Mouse (Mus musculus) forebrain, postnatal 0 days (tissue): ENCODE data around the gene Rgs8. TPM values are rescaled to one million over a fixed set of nuclear protein-coding genes. Genes with fewer than 3 reads are reported as not detected.

ENCODE experiments used
- ATAC-seq: fragments of 200-750 bp; cut with Nextera tagmentation; 2 replicates; pipeline ENCODE4 v1.8.0; 2017; ENCODE audit warnings: mild to moderate bottlenecking, moderate library complexity
- DNase-seq: peaks from one replicate; pipeline ENCODE4 v3.0.0-alpha.2; 2015
- H3K27ac ChIP-seq: fragments of 300-500 bp; sonication (generic); 2 replicates; pipeline ENCODE4 v1.5.1; 2014; ENCODE audit warnings: low read depth, mild to moderate bottlenecking, antibody characterized with exemption, low read length, moderate library complexity, mixed read lengths
- H3K27me3 ChIP-seq: fragments of 300-500 bp; sonication (generic); 2 replicates; pipeline ENCODE4 v1.6.1; 2014; ENCODE audit warnings: mild to moderate bottlenecking, low read length, mixed read lengths; ENCODE audit not compliant: insufficient read depth
- H3K36me3 ChIP-seq: fragments of 300-500 bp; sonication (generic); 2 replicates; pipeline ENCODE4 v1.6.1; 2014; ENCODE audit warnings: mild to moderate bottlenecking, moderate library complexity; ENCODE audit not compliant: insufficient read depth
- H3K4me1 ChIP-seq: fragments of 300-500 bp; sonication (generic); 2 replicates; pipeline ENCODE4 v1.6.1; 2014; ENCODE audit warnings: antibody characterized with exemption; ENCODE audit not compliant: insufficient read depth
- H3K4me2 ChIP-seq: fragments of 300-500 bp; sonication (generic); 2 replicates; pipeline ENCODE4 v1.6.1; 2014; ENCODE audit warnings: low read depth, mild to moderate bottlenecking, moderate library complexity
- H3K4me3 ChIP-seq: fragments of 300-500 bp; sonication (generic); 2 replicates; pipeline ENCODE4 v1.5.1; 2014; ENCODE audit warnings: low read depth, low read length, mixed read lengths
- H3K9ac ChIP-seq: fragments of 300-500 bp; sonication (generic); 2 replicates; pipeline ENCODE4 v1.6.1; 2014; ENCODE audit warnings: mild to moderate bottlenecking
- H3K9me3 ChIP-seq: fragments of 300-500 bp; sonication (generic); 2 replicates; pipeline ENCODE4 v1.6.1; 2016; ENCODE audit warnings: low read length
- CTCF ChIP-seq: sonication (generic); IDR thresholded peaks from 2 replicates; pipeline ENCODE4 v1.5.1; 2016; ENCODE audit warnings: antibody characterized with exemption, control low read depth, low read depth
- WGBS: fragments of 180-500 bp; shearing (Covaris S2); extraction: QIAGEN DNeasy Blood & Tissue Kit; methylation state at CpG from one replicate; pipeline ENCODE4 v1.1.7; 2014; 5-methylcytosine and 5-hydroxymethylcytosine counted together
- polyA plus RNA-seq: library from polyadenylated mRNA; unstranded; fragments of >200 nt; fragmentation: Nextera tagmentation; extraction: Ambion mirVana; gene quantifications from 2 replicates; pipeline ENCODE4 v1.2.1, GENCODE M21; 2015
- total RNA-seq: library from RNA; depleted of rRNA; stranded (reverse); fragments of >200 nt; gene quantifications from 2 replicates; pipeline ENCODE4 v1.2.3, GENCODE M21; 2014

Gene Rgs8
- total and polyA plus RNA-seq, 2 experiments from 2014 or later = 16.6 to 22.7 TPM

- ATAC-seq = no peak
- no peaks in the 10 kb centered on the region for H3K36me3 ChIP-seq
- no peaks in the 10 kb centered on the region for H3K9me3 ChIP-seq
- no peak overlapping the region for H3K27ac ChIP-seq
- TF ChIP-seq CTCF = no peak
- peaks cover 16% of the 10 kb centered on the region for H3K4me1 ChIP-seq
- WGBS = 37% methylated on average over 18 of the region's 18 CpGs
- peak overlapping the region; percentile 89 for H3K4me2 ChIP-seq
- no peak for DNase-seq
- H3K9ac ChIP-seq = no peak overlapping the region
- H3K4me3 ChIP-seq = peak overlapping the region; percentile 52
- no peaks in the 10 kb centered on the region for H3K27me3 ChIP-seq
These were observed 88.9 kb downstream of the Rgs8 start for GRCm38 (mm10) chr1:153741551-153742316.

GRCm38 (mm10) chr1:153742374-153743155 is 89.7 kb downstream of the Rgs8 start:
- H3K9me3 ChIP-seq = no peaks in the 10 kb centered on the region
- H3K4me3 ChIP-seq = no peak overlapping the region; the same call in 1 of the 2 replicates
- ATAC-seq (no peak), DNase-seq (peak; percentile 87)
- 49% methylated on average over 11 of the region's 11 CpGs for WGBS
- H3K9ac ChIP-seq = no peak overlapping the region
- peaks cover 15% of the 10 kb centered on the region for H3K4me1 ChIP-seq
- H3K27ac ChIP-seq = no peak overlapping the region
- H3K36me3 ChIP-seq = no peaks in the 10 kb centered on the region
- peak overlapping the region; percentile 89 for H3K4me2 ChIP-seq
- TF ChIP-seq CTCF = peak; percentile 94
- H3K27me3 ChIP-seq = no peaks in the 10 kb centered on the region

- no peak overlapping the region for H3K4me3 ChIP-seq
- H3K9me3 ChIP-seq = no peaks in the 10 kb centered on the region
- ATAC-seq = no peak
- peak; percentile 32 for DNase-seq
- no peak for TF ChIP-seq CTCF
- peaks cover 10% of the 10 kb centered on the region for H3K4me1 ChIP-seq
- no peaks in the 10 kb centered on the region for H3K27me3 ChIP-seq
- H3K4me2 ChIP-seq = 0 out of 2 replicates have a peak overlapping the region, but pooled peaks have one; percentile 8
- WGBS = 71% methylated on average over 14 of the region's 14 CpGs
- H3K36me3 ChIP-seq = no peaks in the 10 kb centered on the region
- H3K9ac ChIP-seq = 0 out of 2 replicates have a peak overlapping the region, but pooled peaks have one; percentile 15
- H3K27ac ChIP-seq = no peak overlapping the region
These were observed 93.4 kb downstream of the Rgs8 start for GRCm38 (mm10) chr1:153746119-153746670.

GRCm38 (mm10) chr1:153746728-153747127 is 93.9 kb downstream of the Rgs8 start:
- no peaks in the 10 kb centered on the region for H3K9me3 ChIP-seq
- 0 out of 2 replicates have a peak overlapping the region, but pooled peaks have one; percentile 15 for H3K9ac ChIP-seq
- TF ChIP-seq CTCF = peak; percentile 92
- H3K27ac ChIP-seq = no peak overlapping the region
- peak; percentile 11; the same call in 1 of the 2 replicates for ATAC-seq
- WGBS = 3% methylated on average over 12 of the region's 12 CpGs
- peak; percentile 89 for DNase-seq
- no peaks in the 10 kb centered on the region for H3K36me3 ChIP-seq
- H3K27me3 ChIP-seq = no peaks in the 10 kb centered on the region
- 0 out of 2 replicates have a peak overlapping the region, but pooled peaks have one; percentile 8 for H3K4me2 ChIP-seq
- peaks cover 11% of the 10 kb centered on the region for H3K4me1 ChIP-seq
- H3K4me3 ChIP-seq = no peak overlapping the region

- Histone ChIP-seq H3K4me2 (peak overlapping the region; percentile 65; the same call in 1 of the 2 replicates), H3K27me3 (no peaks in the 10 kb centered on the region), H3K9ac (no peak overlapping the region), H3K36me3 (no peaks in the 10 kb centered on the region), H3K27ac (peak overlapping the region; percentile 88; the same call in 1 of the 2 replicates), H3K4me3 (no peak overlapping the region), H3K4me1 (peaks cover 15% of the 10 kb centered on the region), H3K9me3 (no peaks in the 10 kb centered on the region)
- ATAC-seq (peak; percentile 17; the same call in 1 of the 2 replicates), DNase-seq (peak; percentile 61)
- TF ChIP-seq CTCF = no peak
- 51% methylated on average over 12 of the region's 12 CpGs for whole genome bisulfite sequencing
These were observed 95.2 kb downstream of the Rgs8 start for GRCm38 (mm10) chr1:153747861-153748530.

DNA sequence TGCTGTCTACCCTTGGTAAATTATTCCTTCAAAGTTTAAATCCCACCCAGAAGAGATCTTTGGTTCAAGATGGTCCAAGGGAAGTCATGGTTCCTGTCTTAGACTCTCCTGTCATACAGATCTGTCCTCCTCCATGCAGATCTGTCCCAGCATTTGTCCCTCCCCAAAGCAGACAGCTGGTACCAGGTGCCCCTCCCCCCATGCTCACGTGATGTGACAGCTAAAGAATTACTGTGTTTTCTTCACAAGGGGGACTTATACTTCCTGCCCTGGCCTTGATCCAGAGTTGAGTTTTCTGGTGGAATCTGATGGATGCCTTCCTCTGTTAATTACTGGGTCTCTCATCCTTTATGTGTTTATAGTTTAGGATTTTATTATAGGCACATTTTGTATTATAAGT is 95.7 kb downstream of the Rgs8 start:
- Histone ChIP-seq H3K9me3 (no peaks in the 10 kb centered on the region), H3K27me3 (no peaks in the 10 kb centered on the region), H3K4me2 (peak overlapping the region; percentile 65), H3K9ac (0 out of 2 replicates have a peak overlapping the region, but pooled peaks have one; percentile 76), H3K4me1 (peaks cover 15% of the 10 kb centered on the region), H3K36me3 (no peaks in the 10 kb centered on the region), H3K27ac (peak overlapping the region; percentile 88), H3K4me3 (no peak overlapping the region)
- 3% methylated on average over 1 of the region's 1 CpGs for WGBS
- DNase-seq (peak; percentile 61), ATAC-seq (no peak)
- no peak for TF ChIP-seq CTCF
